Comparison of ENCODE assay signal across 24 mouse cellular contexts in the genomic region with DNA sequence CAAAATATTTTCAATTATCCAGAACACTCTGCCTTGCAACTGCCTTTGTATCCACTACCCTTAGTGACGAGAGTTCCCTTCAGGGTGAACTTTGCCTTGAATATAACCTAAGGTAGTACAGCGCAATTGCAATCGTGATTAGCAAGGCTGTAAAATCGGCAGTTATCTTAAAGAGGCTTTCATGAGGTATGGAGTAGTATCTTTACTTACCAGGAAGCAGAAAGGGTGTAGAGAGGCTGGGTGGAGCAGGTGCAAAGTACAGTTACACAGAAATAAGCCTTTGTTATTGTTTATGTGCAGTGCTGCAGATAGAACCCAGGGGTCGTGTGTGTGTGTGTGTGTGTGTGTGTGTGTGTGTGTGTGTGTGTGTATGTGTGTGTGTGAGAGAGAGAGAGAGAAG. TPM values are rescaled to one million over a fixed set of nuclear protein-coding genes. Genes with fewer than 3 reads are reported as not detected.
DNase-seq lines count a peak whose midpoint lies in the region; ATAC-seq and TF ChIP-seq lines count a peak whose summit lies in the region.
"Had no signal": no experiment of that assay in that cellular context is flagged by ENCODE, and none has a peak within 500 bp of the region (broad histone marks: within the 10 kb centered on the region; RNA-seq: fewer than 3 reads in every experiment).

No protein-coding gene starts in this region.

- H3K4me3 ChIP-seq in intestine, embryonic 15.5 days (replicated peaks): no peak overlapping the region
- no peak overlapping the region for H3K4me3 ChIP-seq in liver, embryonic 14.5 days (ENCODE audit: insufficient read depth in 1 of 2, low read depth in 2 of 2, low read length in 2 of 2)
- H3K4me3 ChIP-seq in small intestine, adult 2 months (ENCODE audit: low read depth, low read length): no peak overlapping the region
- H3K4me3 ChIP-seq: embryonic facial prominence, embryonic 13.5 days; forebrain, embryonic 10.5 days; layer of hippocampus, adult 2 months; left cerebral cortex, adult 2 months; limb, embryonic 13.5 days; midbrain, embryonic 15.5 days had no signal

- DNase-seq in c-Kit-positive CD71-positive TER-119-negative erythroid progenitor cells, embryonic 14.5 days (ENCODE audit: low read depth): peak; percentile 57
- DNase-seq in liver, embryonic 14.5 days (ENCODE audit: low read depth in 3 of 3, low spot score in 3 of 3): peak; percentile 47 to 63 (median 56)
- no peak for DNase-seq in adrenal gland, adult (ENCODE audit: inconsistent age in 2 of 2, low spot score in 1 of 2)
- DNase-seq in ovary, adult 18-20 months (ENCODE audit: low spot score): no peak
- no peak for DNase-seq in gastrocnemius, postnatal 14 days
- DNase-seq in urinary bladder, postnatal 4 days (ENCODE audit: low spot score in 2 of 2): no peak
- DNase-seq: cerebellum, adult 11-12 months; heart, postnatal 4 days; thymus, postnatal 36 days had no signal

- peak; percentile 90 for TF ChIP-seq EP300 in liver, embryonic 14.5 days (IDR thresholded peaks at IDR 0.05; ENCODE audit: low read depth)

- peaks cover 24% of the 10 kb centered on the region for H3K4me1 ChIP-seq in intestine, embryonic 15.5 days (replicated peaks)
- H3K4me1 ChIP-seq in liver, embryonic 14.5 days (replicated peaks; ENCODE audit: control insufficient read depth in 2 of 2, insufficient read depth in 2 of 2, low read length in 1 of 2): peaks cover 47 to 59% of the 10 kb centered on the region in 2 experiments
- peaks cover 44% of the 10 kb centered on the region for H3K4me1 ChIP-seq in small intestine, adult 2 months (ENCODE audit: control insufficient read depth, insufficient read depth, insufficient read length, low read length)

- H3K27me3 ChIP-seq in intestine, embryonic 15.5 days (replicated peaks): no peaks in the 10 kb centered on the region
- peaks cover 2% of the 10 kb centered on the region; the same call in 1 of the 2 replicates for H3K27me3 ChIP-seq in liver, embryonic 14.5 days (ENCODE audit: control insufficient read depth, insufficient read depth, low read length)
- H3K27me3 ChIP-seq in small intestine, adult 2 months (ENCODE audit: control insufficient read depth, insufficient read depth, low read length): no peaks in the 10 kb centered on the region
- H3K27me3 ChIP-seq: embryonic facial prominence, embryonic 13.5 days; midbrain, embryonic 15.5 days had no signal

- intact Hi-C loops in gastrocnemius, postnatal 14 days (cut with DNase I; ENCODE audit: low total_unique reads): no loop called here

- H3K27ac ChIP-seq in intestine, embryonic 15.5 days: peak overlapping the region; percentile 74; the same call in 1 of the 2 replicates
- peak overlapping the region; percentile 56 for H3K27ac ChIP-seq in liver, embryonic 14.5 days
- 0 out of 2 replicates have a peak overlapping the region, but pooled peaks have one; percentile 38 for H3K27ac ChIP-seq in small intestine, adult 2 months (ENCODE audit: insufficient read depth, low read depth, low read length)
- H3K27ac ChIP-seq: embryonic facial prominence, embryonic 13.5 days; forebrain, embryonic 10.5 days; hindbrain, postnatal 0 days; left cerebral cortex, adult 2 months; limb, embryonic 13.5 days; midbrain, embryonic 15.5 days had no signal

- H3K4me2 ChIP-seq in intestine, embryonic 15.5 days (replicated peaks): no peak overlapping the region
- peak overlapping the region; percentile 33 for H3K4me2 ChIP-seq in liver, embryonic 14.5 days (ENCODE audit: low read depth)
- H3K4me2 ChIP-seq: embryonic facial prominence, embryonic 13.5 days; limb, embryonic 13.5 days; midbrain, embryonic 15.5 days had no signal

- no peaks in the 10 kb centered on the region for H3K9me3 ChIP-seq in intestine, embryonic 15.5 days
- H3K9me3 ChIP-seq in liver, embryonic 14.5 days (ENCODE audit: control insufficient read depth, low read length): no peaks in the 10 kb centered on the region
- H3K9me3 ChIP-seq: embryonic facial prominence, embryonic 13.5 days; forebrain, embryonic 10.5 days; limb, embryonic 13.5 days; midbrain, embryonic 15.5 days had no signal

- 47% methylated on average over 5 of the region's 5 CpGs for WGBS in intestine, embryonic 15.5 days
- 11% methylated on average over 5 of the region's 5 CpGs for WGBS in liver, embryonic 14.5 days (ENCODE audit: insufficient replicate concordance)
- 27% methylated on average over 5 of the region's 5 CpGs for WGBS in small intestine, adult 2 months

- peak; percentile 82 for ATAC-seq in intestine, embryonic 15.5 days
- ATAC-seq in liver, embryonic 14.5 days (ENCODE audit: insufficient read depth): peak; percentile 85
- ATAC-seq: hindbrain, postnatal 0 days; midbrain, embryonic 15.5 days had no signal

- H3K9ac ChIP-seq in intestine, embryonic 15.5 days: no peak overlapping the region
- no peak overlapping the region; the same call in 1 of the 2 replicates for H3K9ac ChIP-seq in liver, embryonic 14.5 days (replicated peaks)
- H3K9ac ChIP-seq: embryonic facial prominence, embryonic 13.5 days; limb, embryonic 13.5 days; midbrain, embryonic 15.5 days had no signal

- H3K36me3 ChIP-seq in intestine, embryonic 15.5 days: no peaks in the 10 kb centered on the region
- H3K36me3 ChIP-seq in liver, embryonic 14.5 days (replicated peaks; ENCODE audit: control insufficient read depth, insufficient read depth, low read depth): no peaks in the 10 kb centered on the region
- H3K36me3 ChIP-seq in small intestine, adult 2 months (ENCODE audit: control insufficient read depth, insufficient read depth, low read length): no peaks in the 10 kb centered on the region
- H3K36me3 ChIP-seq: embryonic facial prominence, embryonic 13.5 days; forebrain, embryonic 10.5 days; limb, embryonic 13.5 days; midbrain, embryonic 15.5 days had no signal

- no peak for TF ChIP-seq POLR2A in small intestine, adult 2 months (IDR thresholded peaks at IDR 0.05; ENCODE audit: low read depth, low read length)

- 0 out of 2 replicates have a peak, but pooled peaks have one; percentile 17 for TF ChIP-seq CTCF in liver, embryonic 14.5 days (IDR thresholded peaks at IDR 0.05; ENCODE audit: low read depth)
- no peak for TF ChIP-seq CTCF in small intestine, adult 2 months (IDR thresholded peaks at IDR 0.05; ENCODE audit: extremely low read depth, insufficient read length, insufficient replicate concordance, low read depth, low read length)

RNA-seq across cellular contexts. Expression of gene Ociad2, which starts 14.6 kb away (rescaled TPM):
- 192 and 216 TPM in 2 replicates for polyA plus RNA-seq in intestine, embryonic 15.5 days (2015; fragmentation: Nextera tagmentation; extraction: Ambion mirVana)
- polyA plus RNA-seq in liver, embryonic 14.5 days (2012; rRNA removed): 0.51 and 0.95 TPM in 2 replicates
- polyA plus RNA-seq in liver, embryonic 14.5 days (2014; fragmentation: Nextera tagmentation; extraction: Ambion mirVana): 2.8 and 3.6 TPM in 2 replicates
- 10.6 and 12.7 TPM in 2 replicates for polyA plus RNA-seq in small intestine, adult 2 months (2012; rRNA removed)
- 10 to 100 TPM; 35.5 to 39.6 TPM for total RNA-seq in gastrocnemius, postnatal 14 days (2021)

RNA-seq across cellular contexts. Expression of gene Cwh43, which starts 50.5 kb away (rescaled TPM):
- 0.15 and 0.20 TPM in 2 replicates for polyA plus RNA-seq in intestine, embryonic 15.5 days (2015; fragmentation: Nextera tagmentation; extraction: Ambion mirVana)
- polyA plus RNA-seq in liver, embryonic 14.5 days (2012; rRNA removed): not detected in 2 replicates
- not detected in 2 replicates for polyA plus RNA-seq in liver, embryonic 14.5 days (2014; fragmentation: Nextera tagmentation; extraction: Ambion mirVana)
- 0.32 and 6.7 TPM in 2 replicates for polyA plus RNA-seq in small intestine, adult 2 months (2012; rRNA removed)
- total RNA-seq in gastrocnemius, postnatal 14 days (2021): not detected
- total RNA-seq: adrenal gland, adult 18-20 months; granulocyte monocyte progenitor cell, adult 5-6 weeks; heart, postnatal 4 days; megakaryocyte, adult 5-6 weeks had no signal
- polyA plus RNA-seq: C2C12; forebrain, embryonic 10.5 days; heart, embryonic 14.5 days; limb, embryonic 13.5 days; spleen, adult 2 months had no signal

Comparison
In these comparisons a context has a peak if more than half of its experiments do, and no peak if none do; other contexts are left out.
1. DNase-seq: peak in c-Kit-positive CD71-positive TER-119-negative erythroid progenitor cells, embryonic 14.5 days (single experiment) and liver, embryonic 14.5 days (3 of 3); none in adrenal gland, adult (0 of 2), ovary, adult 18-20 months (single experiment), gastrocnemius, postnatal 14 days (single experiment) and urinary bladder, postnatal 4 days (0 of 2).
2. RNA of gene Ociad2, which starts 14.6 kb away (polyA plus RNA-seq): 192 to 216 TPM in intestine, embryonic 15.5 days; 10.6 to 12.7 TPM in small intestine, adult 2 months and 0.51 to 3.6 TPM in liver, embryonic 14.5 days; every median in the first group is over 10 times any median in the second.
3. Peak in every context shown above with its lines, with median percentiles within 50 percentile points of each other: H3K27ac ChIP-seq.